Mouse (Mus musculus): Measurements from ENCODE around the gene Cmss1. TPM values are rescaled to one million over a fixed set of nuclear protein-coding genes. Genes with fewer than 3 reads are reported as not detected.

Cmss1 gene
- polyA plus RNA-seq, 1 experiment = 2.6 TPM

GRCm38 (mm10) chr16:57558258-57558657 lies 48.4 kb downstream of the Cmss1 start:
- TF ChIP-seq POLR2A (IDR thresholded peaks at IDR 0.05; ENCODE audit: low read depth, low read length) = no peak
- Histone ChIP-seq H3K36me3 (ENCODE audit: control insufficient read depth, insufficient read depth, low read length) (peaks cover 9% of the 10 kb centered on the region; the same call in 1 of the 2 replicates), H3K4me3 (ENCODE audit: low read depth, low read length) (no peak overlapping the region), H3K27ac (ENCODE audit: insufficient read depth, low read depth, low read length) (no peak overlapping the region), H3K27me3 (ENCODE audit: control insufficient read depth, insufficient read depth, low read length) (no peaks in the 10 kb centered on the region), H3K4me1 (ENCODE audit: control insufficient read depth, insufficient read depth, insufficient read length, low read length) (peaks cover 8% of the 10 kb centered on the region)
- WGBS = 81% methylated on average over 3 of the region's 3 CpGs

GRCm38 (mm10) chr16:57556244-57556643 lies 50.4 kb downstream of the Cmss1 start:
- Histone ChIP-seq H3K36me3 (ENCODE audit: control insufficient read depth, insufficient read depth, low read length) (peaks cover 1% of the 10 kb centered on the region; the same call in 1 of the 2 replicates), H3K4me3 (ENCODE audit: low read depth, low read length) (no peak overlapping the region), H3K27ac (ENCODE audit: insufficient read depth, low read depth, low read length) (no peak overlapping the region), H3K27me3 (ENCODE audit: control insufficient read depth, insufficient read depth, low read length) (no peaks in the 10 kb centered on the region), H3K4me1 (ENCODE audit: control insufficient read depth, insufficient read depth, insufficient read length, low read length) (peaks cover 12% of the 10 kb centered on the region)
- TF ChIP-seq POLR2A (IDR thresholded peaks at IDR 0.05; ENCODE audit: low read depth, low read length) = no peak
- no peak for TF ChIP-seq CTCF (IDR thresholded peaks at IDR 0.05; ENCODE audit: extremely low read depth, insufficient read length, insufficient replicate concordance, low read depth, low read length)
- 21% methylated on average over 2 of the region's 2 CpGs for WGBS

- Histone ChIP-seq H3K4me3 (ENCODE audit: low read depth, low read length) (no peak overlapping the region), H3K36me3 (ENCODE audit: control insufficient read depth, insufficient read depth, low read length) (peaks cover 1% of the 10 kb centered on the region; the same call in 1 of the 2 replicates), H3K27ac (ENCODE audit: insufficient read depth, low read depth, low read length) (no peak overlapping the region), H3K4me1 (ENCODE audit: control insufficient read depth, insufficient read depth, insufficient read length, low read length) (peaks cover 12% of the 10 kb centered on the region), H3K27me3 (ENCODE audit: control insufficient read depth, insufficient read depth, low read length) (no peaks in the 10 kb centered on the region)
- WGBS = 59% methylated on average over 4 of the region's 4 CpGs
- no peak for TF ChIP-seq CTCF (IDR thresholded peaks at IDR 0.05; ENCODE audit: extremely low read depth, insufficient read length, insufficient replicate concordance, low read depth, low read length)
- TF ChIP-seq POLR2A (IDR thresholded peaks at IDR 0.05; ENCODE audit: low read depth, low read length) = no peak
Measured at GRCm38 (mm10) chr16:57555667-57556066, 51.0 kb downstream of the Cmss1 start.

GRCm38 (mm10) chr16:57554886-57555400 lies 51.7 kb downstream of the Cmss1 start:
- Histone ChIP-seq H3K27ac (ENCODE audit: insufficient read depth, low read depth, low read length) (no peak overlapping the region), H3K4me3 (ENCODE audit: low read depth, low read length) (no peak overlapping the region), H3K27me3 (ENCODE audit: control insufficient read depth, insufficient read depth, low read length) (no peaks in the 10 kb centered on the region), H3K36me3 (ENCODE audit: control insufficient read depth, insufficient read depth, low read length) (peaks cover 1% of the 10 kb centered on the region; the same call in 1 of the 2 replicates), H3K4me1 (ENCODE audit: control insufficient read depth, insufficient read depth, insufficient read length, low read length) (peaks cover 12% of the 10 kb centered on the region)
- TF ChIP-seq POLR2A (IDR thresholded peaks at IDR 0.05; ENCODE audit: low read depth, low read length) = no peak
- TF ChIP-seq CTCF (IDR thresholded peaks at IDR 0.05; ENCODE audit: extremely low read depth, insufficient read length, insufficient replicate concordance, low read depth, low read length) = no peak
- WGBS = 78% methylated on average over 6 of the region's 6 CpGs

- H3K4me1 ChIP-seq (ENCODE audit: control insufficient read depth, insufficient read depth, insufficient read length, low read length) = peaks cover 14% of the 10 kb centered on the region
- no peak for TF ChIP-seq CTCF (IDR thresholded peaks at IDR 0.05; ENCODE audit: extremely low read depth, insufficient read length, insufficient replicate concordance, low read depth, low read length)
- TF ChIP-seq POLR2A (IDR thresholded peaks at IDR 0.05; ENCODE audit: low read depth, low read length) = no peak
- H3K27me3 ChIP-seq (ENCODE audit: control insufficient read depth, insufficient read depth, low read length) = no peaks in the 10 kb centered on the region
- H3K27ac ChIP-seq (ENCODE audit: insufficient read depth, low read depth, low read length) = peak overlapping the region; percentile 53; the same call in 1 of the 2 replicates
- H3K36me3 ChIP-seq (ENCODE audit: control insufficient read depth, insufficient read depth, low read length) = peaks cover 1% of the 10 kb centered on the region; the same call in 1 of the 2 replicates
- H3K4me3 ChIP-seq (ENCODE audit: low read depth, low read length) = no peak overlapping the region
Measured at GRCm38 (mm10) chr16:57553235-57553634, 53.4 kb downstream of the Cmss1 start.

GRCm38 (mm10) chr16:57552709-57553108 lies 54.0 kb downstream of the Cmss1 start:
- peaks cover 1% of the 10 kb centered on the region; the same call in 1 of the 2 replicates for H3K36me3 ChIP-seq (ENCODE audit: control insufficient read depth, insufficient read depth, low read length)
- H3K4me1 ChIP-seq (ENCODE audit: control insufficient read depth, insufficient read depth, insufficient read length, low read length) = peaks cover 14% of the 10 kb centered on the region
- H3K27ac ChIP-seq (ENCODE audit: insufficient read depth, low read depth, low read length) = peak overlapping the region; percentile 53
- WGBS = 57% methylated on average over 5 of the region's 5 CpGs
- TF ChIP-seq POLR2A (IDR thresholded peaks at IDR 0.05; ENCODE audit: low read depth, low read length) (no peak), CTCF (IDR thresholded peaks at IDR 0.05; ENCODE audit: extremely low read depth, insufficient read length, insufficient replicate concordance, low read depth, low read length) (no peak)
- no peak overlapping the region for H3K4me3 ChIP-seq (ENCODE audit: low read depth, low read length)
- no peaks in the 10 kb centered on the region for H3K27me3 ChIP-seq (ENCODE audit: control insufficient read depth, insufficient read depth, low read length)

- Histone ChIP-seq H3K4me1 (ENCODE audit: control insufficient read depth, insufficient read depth, insufficient read length, low read length) (peaks cover 14% of the 10 kb centered on the region), H3K27me3 (ENCODE audit: control insufficient read depth, insufficient read depth, low read length) (no peaks in the 10 kb centered on the region), H3K4me3 (ENCODE audit: low read depth, low read length) (0 out of 2 replicates have a peak overlapping the region, but pooled peaks have one; percentile 14), H3K36me3 (ENCODE audit: control insufficient read depth, insufficient read depth, low read length) (peaks cover 1% of the 10 kb centered on the region; the same call in 1 of the 2 replicates), H3K27ac (ENCODE audit: insufficient read depth, low read depth, low read length) (peak overlapping the region; percentile 19; the same call in 1 of the 2 replicates)
- TF ChIP-seq CTCF (IDR thresholded peaks at IDR 0.05; ENCODE audit: extremely low read depth, insufficient read length, insufficient replicate concordance, low read depth, low read length) (peak; percentile 38; the same call in 1 of the 2 replicates), POLR2A (IDR thresholded peaks at IDR 0.05; ENCODE audit: low read depth, low read length) (no peak)
- WGBS = 22% methylated on average over 2 of the region's 2 CpGs
Measured at GRCm38 (mm10) chr16:57551617-57552016, 55.0 kb downstream of the Cmss1 start.

Measured in small intestine, adult 2 months (tissue).